Mouse (Mus musculus): ENCODE measurements around the gene Pla2g3.

DNA sequence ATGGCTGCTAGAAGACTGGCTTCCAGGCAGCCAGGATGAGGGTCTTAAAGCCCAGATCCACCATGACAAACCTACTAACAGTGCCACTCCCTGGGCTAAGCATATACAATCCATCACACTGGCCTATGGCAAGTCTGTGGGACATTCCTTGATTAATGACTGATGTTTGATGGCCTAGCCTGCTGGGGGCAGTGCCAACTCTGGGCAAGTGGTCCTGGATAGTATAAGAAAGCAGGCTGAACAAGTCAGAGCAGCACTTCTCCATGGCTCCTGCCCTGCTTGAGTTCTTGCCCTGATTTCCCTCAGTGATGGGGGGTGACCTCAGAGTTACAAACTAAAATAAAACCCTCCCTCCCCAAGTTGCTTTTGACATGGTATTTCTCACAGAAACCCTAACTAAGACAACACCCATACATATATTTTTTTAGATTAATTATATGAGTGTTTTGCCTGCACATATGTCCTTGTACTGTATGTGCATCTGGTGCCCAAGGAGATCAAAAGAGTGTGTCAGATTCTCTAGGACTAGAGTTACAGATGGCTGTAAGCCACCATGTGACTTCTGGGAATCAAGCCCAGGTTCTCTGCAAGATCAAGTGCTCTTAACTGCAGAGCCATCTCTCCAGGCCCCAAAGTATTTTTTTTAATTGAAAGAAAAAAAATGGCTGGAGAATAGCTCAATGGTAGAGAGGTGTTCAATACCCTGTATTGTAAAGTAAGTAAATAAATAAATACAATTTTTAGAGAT, 46.2 kb upstream of the Pla2g3 start:
- TF ChIP-seq CTCF (conservative IDR thresholded peaks at IDR 0.05; ENCODE audit: insufficient read depth, insufficient read length, low read depth, low read length) (no peak), POLR2A (IDR thresholded peaks at IDR 0.05; ENCODE audit: low read depth, low read length) (no peak)

Measured in kidney, adult 2 months (tissue).